Comparison of ENCODE assay signal across 8 mouse cellular contexts in genomic region chr10:109496161-109496560, GRCm38 (mm10).
DNase-seq lines count a peak whose midpoint lies in the region; ATAC-seq lines count a peak whose summit lies in the region.
"Had no signal": no experiment of that assay in that cellular context is flagged by ENCODE, and none has a peak within 500 bp of the region (broad histone marks: within the 10 kb centered on the region; RNA-seq: fewer than 3 reads in every experiment).

No protein-coding gene starts in this region.

- no peaks in the 10 kb centered on the region for H3K27me3 ChIP-seq in midbrain, embryonic 13.5 days
- no peaks in the 10 kb centered on the region for H3K27me3 ChIP-seq in midbrain, embryonic 11.5 days (ENCODE audit: control insufficient read depth, insufficient read depth, low read length)
- H3K27me3 ChIP-seq in liver, embryonic 11.5 days (replicated peaks; ENCODE audit: control insufficient read depth, insufficient read depth, low read length) = no peaks in the 10 kb centered on the region
- H3K27me3 ChIP-seq: liver, embryonic 15.5 days had no signal

- WGBS in midbrain, embryonic 13.5 days = 83% methylated on average over 10 of the region's 10 CpGs
- WGBS in midbrain, embryonic 11.5 days = 84% methylated on average over 10 of the region's 10 CpGs
- 79% methylated on average over 10 of the region's 10 CpGs for WGBS in liver, embryonic 11.5 days

- peak; percentile 40; the same call in 1 of the 2 replicates for ATAC-seq in midbrain, embryonic 13.5 days
- ATAC-seq in midbrain, embryonic 11.5 days (ENCODE audit: low FRiP score) = no peak
- no peak for ATAC-seq in liver, embryonic 11.5 days (replicated peaks; ENCODE audit: low FRiP score)

- DNase-seq in midbrain, embryonic 11.5 days (ENCODE audit: low spot score, missing footprints) = no peak
- DNase-seq in cerebellum, adult 18-20 months = peak; percentile 63 to 77
- DNase-seq in frontal cortex, postnatal 10 days (ENCODE audit: low spot score in 2 of 2) = peak; percentile 26 to 42
- peak; percentile 66 to 87 for DNase-seq in left cerebral cortex, adult 9 months (ENCODE audit: low spot score in 2 of 2)
- peak; percentile 45 to 67 for DNase-seq in right cerebral cortex, postnatal 36 days (ENCODE audit: low spot score in 2 of 2)
- DNase-seq in liver, embryonic 11.5 days (ENCODE audit: low spot score) = no peak

- H3K36me3 ChIP-seq in midbrain, embryonic 13.5 days = no peaks in the 10 kb centered on the region
- no peaks in the 10 kb centered on the region for H3K36me3 ChIP-seq in midbrain, embryonic 11.5 days (ENCODE audit: control insufficient read depth, insufficient read depth, low read length)
- H3K36me3 ChIP-seq in liver, embryonic 11.5 days (ENCODE audit: control insufficient read depth, insufficient read depth, low read length) = no peaks in the 10 kb centered on the region
- H3K36me3 ChIP-seq: liver, embryonic 15.5 days had no signal

- no peak overlapping the region for H3K4me3 ChIP-seq in midbrain, embryonic 13.5 days (replicated peaks)
- H3K4me3 ChIP-seq in midbrain, embryonic 11.5 days (ENCODE audit: low read depth, low read length) = no peak overlapping the region
- H3K4me3 ChIP-seq in liver, embryonic 11.5 days (ENCODE audit: low read depth, low read length) = no peak overlapping the region
- H3K4me3 ChIP-seq: liver, embryonic 15.5 days had no signal

- no peak overlapping the region for H3K9ac ChIP-seq in midbrain, embryonic 13.5 days (replicated peaks)
- no peak overlapping the region for H3K9ac ChIP-seq in midbrain, embryonic 11.5 days (ENCODE audit: low read length)
- no peak overlapping the region for H3K9ac ChIP-seq in liver, embryonic 11.5 days (ENCODE audit: low read depth, low read length)
- H3K9ac ChIP-seq: liver, embryonic 15.5 days had no signal

- H3K27ac ChIP-seq in midbrain, embryonic 13.5 days = no peak overlapping the region
- H3K27ac ChIP-seq in midbrain, embryonic 11.5 days (ENCODE audit: low read depth, low read length) = no peak overlapping the region
- no peak overlapping the region for H3K27ac ChIP-seq in liver, embryonic 11.5 days (ENCODE audit: low read depth, low read length)
- H3K27ac ChIP-seq: liver, embryonic 15.5 days had no signal

- H3K4me2 ChIP-seq in midbrain, embryonic 13.5 days (replicated peaks) = no peak overlapping the region
- no peak overlapping the region for H3K4me2 ChIP-seq in midbrain, embryonic 11.5 days
- no peak overlapping the region for H3K4me2 ChIP-seq in liver, embryonic 11.5 days
- H3K4me2 ChIP-seq: liver, embryonic 15.5 days had no signal

- H3K4me1 ChIP-seq in midbrain, embryonic 13.5 days (replicated peaks) = no peaks in the 10 kb centered on the region
- H3K4me1 ChIP-seq in midbrain, embryonic 11.5 days (ENCODE audit: control insufficient read depth, insufficient read depth, low read length) = no peaks in the 10 kb centered on the region
- no peaks in the 10 kb centered on the region for H3K4me1 ChIP-seq in liver, embryonic 11.5 days (replicated peaks; ENCODE audit: control insufficient read depth, insufficient read depth, low read length)
- H3K4me1 ChIP-seq: liver, embryonic 15.5 days had no signal

- H3K9me3 ChIP-seq in midbrain, embryonic 13.5 days = no peaks in the 10 kb centered on the region
- H3K9me3 ChIP-seq in midbrain, embryonic 11.5 days (ENCODE audit: control insufficient read depth, low read length) = no peaks in the 10 kb centered on the region
- H3K9me3 ChIP-seq in liver, embryonic 11.5 days (ENCODE audit: control insufficient read depth, low read length) = no peaks in the 10 kb centered on the region
- H3K9me3 ChIP-seq: liver, embryonic 15.5 days had no signal

Comparison
In these comparisons a context has a peak if more than half of its experiments do, and no peak if none do; other contexts are left out.
1. DNase-seq: peak in cerebellum, adult 18-20 months (2 of 2), frontal cortex, postnatal 10 days (2 of 2), left cerebral cortex, adult 9 months (2 of 2) and right cerebral cortex, postnatal 36 days (2 of 2); none in midbrain, embryonic 11.5 days (single experiment) and liver, embryonic 11.5 days (single experiment).